Mouse (Mus musculus): ENCODE data around the gene Psors1c2. TPM values are rescaled to one million over a fixed set of nuclear protein-coding genes. Genes with fewer than 3 reads are reported as not detected.
A peak's percentile ranks its signal among the peaks of the same experiment; 100 is the strongest.

Gene Psors1c2
- polyA plus RNA-seq, 1 experiment from 2014 or later, result 0.60 TPM

DNA sequence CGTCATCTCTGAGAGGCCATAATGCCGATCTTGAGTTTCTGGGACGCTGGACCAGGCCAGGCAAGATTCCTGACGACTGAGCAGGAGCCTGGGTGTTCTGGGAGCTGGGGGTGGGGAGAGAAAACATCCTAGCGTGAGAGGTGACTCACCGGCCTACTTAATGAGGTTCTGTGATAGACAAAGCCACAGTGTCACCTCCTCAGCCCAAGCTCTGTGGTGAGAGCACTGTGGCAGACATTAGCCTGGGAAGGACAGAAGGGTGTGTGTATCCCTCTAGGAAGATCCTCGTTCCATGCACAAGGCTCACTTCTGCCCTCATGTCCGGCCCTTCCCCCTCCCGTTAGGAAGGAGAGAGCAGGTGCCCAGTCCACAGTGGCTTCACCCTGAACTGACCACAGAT, 24.4 kb downstream of the Psors1c2 start:
- H3K4me2 ChIP-seq (ENCODE audit: low read length), result no peak overlapping the region
- 0 out of 2 replicates have a peak, but pooled peaks cover 2% of the 10 kb centered on the region for H3K27me3 ChIP-seq (ENCODE audit: control insufficient read depth, insufficient read depth, low read depth, low read length)
- no peak overlapping the region for H3K27ac ChIP-seq (ENCODE audit: low read length)
- no peak for ATAC-seq
- H3K9ac ChIP-seq (ENCODE audit: low read depth, low read length), result no peak overlapping the region
- H3K4me3 ChIP-seq (ENCODE audit: low read depth, low read length), result no peak overlapping the region
- no peaks in the 10 kb centered on the region for H3K9me3 ChIP-seq (replicated peaks; ENCODE audit: control insufficient read depth, low read length, poor library complexity, severe bottlenecking)
- WGBS, result 86% methylated on average over 9 of the region's 9 CpGs
- H3K36me3 ChIP-seq (ENCODE audit: control insufficient read depth, insufficient read depth, low read length), result no peaks in the 10 kb centered on the region
- H3K4me1 ChIP-seq (ENCODE audit: control insufficient read depth, insufficient read depth, low read length), result no peaks in the 10 kb centered on the region

DNA sequence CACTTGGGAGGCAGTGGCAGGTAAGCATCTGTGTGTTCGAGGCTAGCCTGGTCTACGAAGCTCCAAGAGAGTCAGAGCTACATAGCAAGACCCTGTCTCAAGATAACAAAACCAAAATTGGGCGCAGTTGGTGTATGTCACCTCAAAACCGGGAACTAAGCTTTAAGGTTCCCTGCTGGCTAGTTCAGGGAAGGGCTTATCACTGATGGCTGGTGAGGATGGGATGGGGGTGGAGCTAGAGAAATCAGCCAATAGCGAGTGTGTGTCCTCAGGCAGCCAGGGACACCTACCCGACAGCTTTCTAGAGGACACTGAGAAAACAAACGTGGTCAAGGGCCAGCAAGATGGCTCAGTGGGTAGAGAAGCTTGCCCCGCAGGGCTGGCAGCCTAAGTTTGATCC, 25.2 kb downstream of the Psors1c2 start:
- Histone ChIP-seq H3K36me3 (ENCODE audit: control insufficient read depth, insufficient read depth, low read length) (no peaks in the 10 kb centered on the region), H3K9ac (ENCODE audit: low read depth, low read length) (no peak overlapping the region), H3K4me3 (ENCODE audit: low read depth, low read length) (no peak overlapping the region), H3K27me3 (ENCODE audit: control insufficient read depth, insufficient read depth, low read depth, low read length) (0 out of 2 replicates have a peak, but pooled peaks cover 2% of the 10 kb centered on the region), H3K9me3 (replicated peaks; ENCODE audit: control insufficient read depth, low read length, poor library complexity, severe bottlenecking) (no peaks in the 10 kb centered on the region), H3K27ac (ENCODE audit: low read length) (no peak overlapping the region), H3K4me2 (ENCODE audit: low read length) (no peak overlapping the region), H3K4me1 (ENCODE audit: control insufficient read depth, insufficient read depth, low read length) (no peaks in the 10 kb centered on the region)
- no peak for ATAC-seq
- WGBS, result 64% methylated on average over 8 of the region's 8 CpGs

DNA sequence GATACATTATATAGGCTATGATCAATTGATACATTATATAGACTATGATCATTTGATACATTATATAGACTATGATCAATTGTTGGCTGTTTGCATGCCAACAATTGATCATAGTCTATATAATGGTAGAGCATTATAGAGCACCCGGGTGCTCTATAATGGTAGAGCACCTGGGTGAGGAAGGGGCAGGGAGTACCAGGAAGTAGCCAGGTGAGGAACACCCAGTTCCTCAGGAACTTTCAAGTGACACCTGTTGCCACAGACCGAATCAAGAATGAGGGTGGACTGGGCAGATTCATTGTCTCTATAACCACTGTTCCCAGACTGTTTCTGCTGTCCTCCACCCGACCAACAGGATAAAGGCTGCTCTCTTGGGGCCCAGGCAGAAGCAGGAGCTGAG, 34.1 kb downstream of the Psors1c2 start, which contains the start of gene 2300002M23Rik:
TSS of gene 2300002M23Rik (plus strand) at position 301 of the 400 bp plus-strand sequence.
- Histone ChIP-seq H3K4me1 (ENCODE audit: control insufficient read depth, insufficient read depth, low read length) (peaks cover 7% of the 10 kb centered on the region; the same call in 1 of the 2 replicates), H3K27me3 (ENCODE audit: control insufficient read depth, insufficient read depth, low read depth, low read length) (peaks cover 11% of the 10 kb centered on the region), H3K27ac (ENCODE audit: low read length) (no peak within 1 kb of the TSS), H3K9me3 (replicated peaks; ENCODE audit: control insufficient read depth, low read length, poor library complexity, severe bottlenecking) (no peaks in the 10 kb centered on the region), H3K9ac (ENCODE audit: low read depth, low read length) (no peak within 1 kb of the TSS), H3K4me3 (ENCODE audit: low read depth, low read length) (no peak within 1 kb of the TSS), H3K36me3 (ENCODE audit: control insufficient read depth, insufficient read depth, low read length) (no peaks in the 10 kb centered on the region), H3K4me2 (ENCODE audit: low read length) (no peak within 1 kb of the TSS)
- 52% methylated on average over 3 of the region's 3 CpGs for WGBS
- no peak for ATAC-seq

- ATAC-seq, result no peak
- no peaks in the 10 kb centered on the region for H3K36me3 ChIP-seq (ENCODE audit: control insufficient read depth, insufficient read depth, low read length)
- no peaks in the 10 kb centered on the region for H3K9me3 ChIP-seq (replicated peaks; ENCODE audit: control insufficient read depth, low read length, poor library complexity, severe bottlenecking)
- H3K4me3 ChIP-seq (ENCODE audit: low read depth, low read length), result no peak overlapping the region
- H3K27ac ChIP-seq (ENCODE audit: low read length), result no peak overlapping the region
- WGBS, result 28% methylated on average over 9 of the region's 9 CpGs
- H3K9ac ChIP-seq (ENCODE audit: low read depth, low read length), result no peak overlapping the region
- H3K27me3 ChIP-seq (ENCODE audit: control insufficient read depth, insufficient read depth, low read depth, low read length), result peaks cover 11% of the 10 kb centered on the region
- peaks cover 7% of the 10 kb centered on the region; the same call in 1 of the 2 replicates for H3K4me1 ChIP-seq (ENCODE audit: control insufficient read depth, insufficient read depth, low read length)
- H3K4me2 ChIP-seq (ENCODE audit: low read length), result no peak overlapping the region
These were observed 34.8 kb downstream of the Psors1c2 start for GRCm38 (mm10) chr17:35567767-35568166.

GRCm38 (mm10) chr17:35569091-35569944, 36.3 kb downstream of the Psors1c2 start:
- Histone ChIP-seq H3K9me3 (replicated peaks; ENCODE audit: control insufficient read depth, low read length, poor library complexity, severe bottlenecking) (no peaks in the 10 kb centered on the region), H3K9ac (ENCODE audit: low read depth, low read length) (peak overlapping the region; percentile 17; the same call in 1 of the 2 replicates), H3K4me1 (ENCODE audit: control insufficient read depth, insufficient read depth, low read length) (peaks cover 7% of the 10 kb centered on the region; the same call in 1 of the 2 replicates), H3K4me3 (ENCODE audit: low read depth, low read length) (peak overlapping the region; percentile 31), H3K36me3 (ENCODE audit: control insufficient read depth, insufficient read depth, low read length) (no peaks in the 10 kb centered on the region), H3K27me3 (ENCODE audit: control insufficient read depth, insufficient read depth, low read depth, low read length) (peaks cover 11% of the 10 kb centered on the region), H3K27ac (ENCODE audit: low read length) (no peak overlapping the region), H3K4me2 (ENCODE audit: low read length) (peak overlapping the region; percentile 62)
- 2% methylated on average over 28 of the region's 28 CpGs for WGBS
- peak; percentile 75 for ATAC-seq

DNA sequence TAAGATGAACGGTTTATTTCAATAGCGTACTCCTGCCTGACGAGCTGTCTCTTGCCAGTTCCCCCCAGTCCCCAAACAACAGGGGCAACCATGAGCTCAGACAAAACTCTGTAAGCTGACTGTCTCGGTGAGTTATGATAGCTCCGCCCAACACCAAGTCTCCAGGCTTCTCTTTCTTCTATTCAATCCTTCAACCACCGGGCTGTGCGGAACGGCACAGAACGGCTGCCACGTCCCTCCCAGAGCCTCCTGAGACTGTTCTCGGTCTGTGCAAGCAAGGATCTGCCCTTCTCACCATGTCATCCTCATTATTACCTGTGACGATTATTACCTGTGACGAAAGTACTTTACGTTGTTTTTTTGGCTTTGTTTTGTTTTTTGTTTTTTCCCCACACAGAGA, 37.8 kb downstream of the Psors1c2 start:
- peaks cover 11% of the 10 kb centered on the region for H3K27me3 ChIP-seq (ENCODE audit: control insufficient read depth, insufficient read depth, low read depth, low read length)
- no peaks in the 10 kb centered on the region for H3K36me3 ChIP-seq (ENCODE audit: control insufficient read depth, insufficient read depth, low read length)
- H3K9me3 ChIP-seq (replicated peaks; ENCODE audit: control insufficient read depth, low read length, poor library complexity, severe bottlenecking), result no peaks in the 10 kb centered on the region
- no peak overlapping the region for H3K9ac ChIP-seq (ENCODE audit: low read depth, low read length)
- ATAC-seq, result no peak
- H3K27ac ChIP-seq (ENCODE audit: low read length), result no peak overlapping the region
- no peak overlapping the region for H3K4me2 ChIP-seq (ENCODE audit: low read length)
- no peak overlapping the region for H3K4me3 ChIP-seq (ENCODE audit: low read depth, low read length)
- H3K4me1 ChIP-seq (ENCODE audit: control insufficient read depth, insufficient read depth, low read length), result peaks cover 7% of the 10 kb centered on the region; the same call in 1 of the 2 replicates
- 73% methylated on average over 14 of the region's 14 CpGs for WGBS

DNA sequence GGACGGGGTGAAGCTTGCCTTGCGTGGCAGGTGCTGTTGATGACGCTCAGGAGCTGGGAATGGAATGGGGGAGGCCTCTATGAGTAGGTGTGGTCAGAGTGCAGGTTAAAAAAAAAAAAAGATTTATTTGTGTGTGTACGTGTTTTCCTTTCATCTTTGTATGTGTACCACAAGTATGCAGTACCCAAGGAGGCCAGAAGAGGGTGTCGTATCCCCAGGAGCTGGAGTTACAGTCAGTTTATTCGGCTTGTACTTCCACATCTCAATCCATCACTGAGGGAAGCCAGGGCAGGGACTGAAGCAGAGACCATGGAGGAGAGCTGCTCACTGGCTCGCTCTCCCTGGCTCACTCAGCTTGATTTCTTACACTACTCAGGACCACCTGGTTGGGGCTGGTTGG, 38.5 kb downstream of the Psors1c2 start:
- no peaks in the 10 kb centered on the region for H3K36me3 ChIP-seq (ENCODE audit: control insufficient read depth, insufficient read depth, low read length)
- no peak overlapping the region for H3K4me2 ChIP-seq (ENCODE audit: low read length)
- H3K27ac ChIP-seq (ENCODE audit: low read length), result no peak overlapping the region
- no peak for ATAC-seq
- peaks cover 7% of the 10 kb centered on the region; the same call in 1 of the 2 replicates for H3K4me1 ChIP-seq (ENCODE audit: control insufficient read depth, insufficient read depth, low read length)
- H3K9me3 ChIP-seq (replicated peaks; ENCODE audit: control insufficient read depth, low read length, poor library complexity, severe bottlenecking), result no peaks in the 10 kb centered on the region
- 97% methylated on average over 7 of the region's 7 CpGs for WGBS
- H3K27me3 ChIP-seq (ENCODE audit: control insufficient read depth, insufficient read depth, low read depth, low read length), result peaks cover 11% of the 10 kb centered on the region
- H3K4me3 ChIP-seq (ENCODE audit: low read depth, low read length), result no peak overlapping the region
- H3K9ac ChIP-seq (ENCODE audit: low read depth, low read length), result no peak overlapping the region

GRCm38 (mm10) chr17:35578211-35578610, 45.2 kb downstream of the Psors1c2 start:
- Histone ChIP-seq H3K27me3 (ENCODE audit: control insufficient read depth, insufficient read depth, low read depth, low read length) (no peaks in the 10 kb centered on the region), H3K4me2 (ENCODE audit: low read length) (no peak overlapping the region), H3K9ac (ENCODE audit: low read depth, low read length) (no peak overlapping the region), H3K4me1 (ENCODE audit: control insufficient read depth, insufficient read depth, low read length) (no peaks in the 10 kb centered on the region), H3K4me3 (ENCODE audit: low read depth, low read length) (no peak overlapping the region), H3K27ac (ENCODE audit: low read length) (no peak overlapping the region), H3K36me3 (ENCODE audit: control insufficient read depth, insufficient read depth, low read length) (no peaks in the 10 kb centered on the region), H3K9me3 (replicated peaks; ENCODE audit: control insufficient read depth, low read length, poor library complexity, severe bottlenecking) (no peaks in the 10 kb centered on the region)
- 17% methylated on average over 6 of the region's 6 CpGs for WGBS
- no peak for ATAC-seq

- no peaks in the 10 kb centered on the region for H3K27me3 ChIP-seq (ENCODE audit: control insufficient read depth, insufficient read depth, low read depth, low read length)
- H3K9me3 ChIP-seq (replicated peaks; ENCODE audit: control insufficient read depth, low read length, poor library complexity, severe bottlenecking), result no peaks in the 10 kb centered on the region
- H3K36me3 ChIP-seq (ENCODE audit: control insufficient read depth, insufficient read depth, low read length), result no peaks in the 10 kb centered on the region
- H3K4me3 ChIP-seq (ENCODE audit: low read depth, low read length), result no peak overlapping the region
- no peak overlapping the region for H3K9ac ChIP-seq (ENCODE audit: low read depth, low read length)
- H3K27ac ChIP-seq (ENCODE audit: low read length), result no peak overlapping the region
- no peak overlapping the region for H3K4me2 ChIP-seq (ENCODE audit: low read length)
- no peak for ATAC-seq
- peaks cover 2% of the 10 kb centered on the region; the same call in 1 of the 2 replicates for H3K4me1 ChIP-seq (ENCODE audit: control insufficient read depth, insufficient read depth, low read length)
- 96% methylated on average over 1 of the region's 1 CpGs for WGBS
These were observed 49.9 kb downstream of the Psors1c2 start for GRCm38 (mm10) chr17:35582900-35583299.
